Mouse (Mus musculus): ENCODE measurements around the gene Igll1. TPM values are rescaled to one million over a fixed set of nuclear protein-coding genes. Genes with fewer than 3 reads are reported as not detected.

Gene Igll1
- polyA plus RNA-seq (2012; rRNA removed), result 0.17 and 0.21 TPM in 2 replicates

GRCm38 (mm10) chr16:16863978-16864377 is at the start of gene Igll1:
Gene Igll1, minus strand, starts transcription at chr16:16863985.

GRCm38 (mm10) chr16:16896382-16897055 is 32.7 kb upstream of the Igll1 start, which contains the start of gene Ppm1f:
Gene Ppm1f, plus strand, starts transcription at chr16:16896469.

GRCm38 (mm10) chr16:16870617-16871331 is 7.0 kb upstream of the Igll1 start, which contains the start of the genes Top3b and Vpreb1:
Gene Top3b, plus strand, starts transcription at chr16:16870736.
Gene Vpreb1, minus strand, starts transcription at chr16:16870843.

GRCm38 (mm10) chr16:16828757-16829615 is 34.8 kb downstream of the Igll1 start, which contains the start of gene Spag6l:
Gene Spag6l, minus strand, starts transcription at chr16:16829456.

Other genes starting within 250 kb of the Igll1 start
- not detected in 2 replicates for gene Olfr19, start 187.6 kb downstream of the Igll1 start, polyA plus RNA-seq (2012; rRNA removed)
- 0.88 and 0.95 TPM in 2 replicates for gene Spag6l, start 34.5 kb downstream of the Igll1 start, polyA plus RNA-seq (2012; rRNA removed)
- gene Top3b, start 6.8 kb upstream of the Igll1 start, polyA plus RNA-seq (2012; rRNA removed), result 69.6 and 95.0 TPM in 2 replicates
- 1.6 and 2.2 TPM in 2 replicates for gene Vpreb1, start 6.9 kb upstream of the Igll1 start, polyA plus RNA-seq (2012; rRNA removed)
- gene Ppm1f, start 32.5 kb upstream of the Igll1 start, polyA plus RNA-seq (2012; rRNA removed), result 18.2 and 27.4 TPM in 2 replicates
- 112 and 141 TPM in 2 replicates for gene Mapk1, start 119.4 kb upstream of the Igll1 start, polyA plus RNA-seq (2012; rRNA removed)
- gene Ypel1, start 205.7 kb upstream of the Igll1 start, polyA plus RNA-seq (2012; rRNA removed), result 34.7 and 48.8 TPM in 2 replicates
- 96.2 and 130 TPM in 2 replicates for gene Ppil2, start 247.3 kb upstream of the Igll1 start, polyA plus RNA-seq (2012; rRNA removed)

Data from central nervous system, embryonic 11.5 days (tissue).